Mouse (Mus musculus): ENCODE measurements around the gene Herc4. TPM values are rescaled to one million over a fixed set of nuclear protein-coding genes. Genes with fewer than 3 reads are reported as not detected.
A peak's percentile ranks its signal among the peaks of the same experiment; 100 is the strongest.
"Not testable (repeated sequence)": the region's sequence is repeated elsewhere in the genome, so short reads cannot be mapped to it uniquely, and the experiment has no call there.

Gene Herc4
- total RNA-seq, 2 experiments from 2014 or later, result 52.7 to 54.9 TPM

- Histone ChIP-seq H3K4me3 (peak overlapping the region; percentile 65), H3K27ac (no peak overlapping the region)
- TF ChIP-seq CTCF (IDR thresholded peaks at IDR 0.05), result no peak
- intact Hi-C loops (cut with DNase I), result no loop called here
- DNase-seq (ENCODE audit: extremely low spot score in 1 of 2, low spot score in 2 of 2), result no peak
These were observed 93.3 kb downstream of the Herc4 start for GRCm38 (mm10) chr10:63336901-63337300.

DNA sequence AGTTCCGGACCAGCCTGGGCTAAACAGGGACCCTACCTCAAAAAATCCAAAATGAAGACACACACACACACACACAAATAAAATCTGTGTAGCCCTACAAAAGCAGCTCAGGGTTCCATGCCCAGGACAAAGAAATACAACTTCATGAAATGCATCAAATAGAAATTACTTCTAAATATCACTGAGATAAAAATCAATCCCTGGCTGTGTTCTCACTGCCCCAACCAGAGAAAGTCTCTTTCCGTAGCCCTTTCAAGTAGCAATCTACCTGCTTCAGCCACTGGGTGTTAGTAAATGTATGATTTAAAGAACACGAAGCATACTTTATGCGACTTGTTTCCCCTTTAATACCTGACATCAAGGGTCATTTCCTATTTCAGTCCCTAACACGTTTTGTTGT is 93.7 kb downstream of the Herc4 start:
- DNase-seq (ENCODE audit: extremely low spot score in 1 of 2, low spot score in 2 of 2), result no peak
- intact Hi-C loops (cut with DNase I), result no loop called here
- H3K27ac ChIP-seq, result no peak overlapping the region
- peak overlapping the region; percentile 65 for H3K4me3 ChIP-seq
- no peak for TF ChIP-seq CTCF (IDR thresholded peaks at IDR 0.05)

DNA sequence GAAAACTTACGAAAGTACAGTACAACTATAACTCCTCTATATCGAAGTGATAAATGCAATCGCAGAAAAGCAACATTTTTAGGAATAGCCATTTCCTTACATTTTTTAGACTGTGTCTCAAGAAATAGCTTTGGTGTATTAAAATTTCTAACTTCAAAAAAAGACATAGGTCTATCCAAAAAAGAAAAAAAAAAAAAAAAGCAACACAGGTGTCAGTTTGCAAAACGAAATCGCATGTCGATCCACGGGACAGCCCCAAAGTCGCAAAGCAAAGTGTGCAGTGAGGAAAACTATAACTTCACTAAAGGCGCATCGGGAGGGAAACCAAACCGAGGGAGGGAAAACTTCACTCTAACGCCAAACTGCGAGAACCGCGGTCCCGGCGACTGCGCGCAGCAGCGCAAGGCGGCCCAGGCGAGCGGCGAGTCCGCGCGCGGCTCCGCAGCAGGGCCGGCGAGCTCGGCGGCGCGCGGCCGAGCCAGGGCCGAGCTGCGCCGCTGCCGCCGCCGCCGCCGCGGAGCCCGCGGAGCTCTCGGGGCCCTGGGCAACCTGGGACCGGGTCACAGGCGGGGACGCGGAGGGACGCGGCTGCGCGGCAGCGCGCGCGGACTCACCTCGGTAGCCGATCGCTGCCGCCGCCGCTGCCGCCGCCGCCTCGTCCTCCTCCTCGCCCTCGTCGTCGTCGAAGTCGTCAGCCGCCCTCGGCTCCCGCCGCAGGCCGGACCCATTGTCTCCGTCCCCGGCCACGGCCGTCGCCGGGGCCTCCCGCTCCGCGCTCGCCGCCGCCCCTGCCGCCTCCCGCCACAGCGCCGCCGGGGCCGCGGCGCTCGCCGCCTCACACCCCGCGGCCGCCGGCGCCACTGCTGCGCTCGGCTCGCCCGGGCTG is 94.6 kb downstream of the Herc4 start:
- TF ChIP-seq CTCF (IDR thresholded peaks at IDR 0.05), result no peak
- H3K27ac ChIP-seq, result peak overlapping the region; percentile 90
- H3K4me3 ChIP-seq, result peak overlapping the region; percentile 65
- peak; percentile 46 to 60 for DNase-seq (ENCODE audit: extremely low spot score in 1 of 2, low spot score in 2 of 2)
- intact Hi-C loops (cut with DNase I), result loop anchor here (1.0 kb wide), 1 partner anchor 44 kb away; the partner anchor contains the start of gene Dnajc12

DNA sequence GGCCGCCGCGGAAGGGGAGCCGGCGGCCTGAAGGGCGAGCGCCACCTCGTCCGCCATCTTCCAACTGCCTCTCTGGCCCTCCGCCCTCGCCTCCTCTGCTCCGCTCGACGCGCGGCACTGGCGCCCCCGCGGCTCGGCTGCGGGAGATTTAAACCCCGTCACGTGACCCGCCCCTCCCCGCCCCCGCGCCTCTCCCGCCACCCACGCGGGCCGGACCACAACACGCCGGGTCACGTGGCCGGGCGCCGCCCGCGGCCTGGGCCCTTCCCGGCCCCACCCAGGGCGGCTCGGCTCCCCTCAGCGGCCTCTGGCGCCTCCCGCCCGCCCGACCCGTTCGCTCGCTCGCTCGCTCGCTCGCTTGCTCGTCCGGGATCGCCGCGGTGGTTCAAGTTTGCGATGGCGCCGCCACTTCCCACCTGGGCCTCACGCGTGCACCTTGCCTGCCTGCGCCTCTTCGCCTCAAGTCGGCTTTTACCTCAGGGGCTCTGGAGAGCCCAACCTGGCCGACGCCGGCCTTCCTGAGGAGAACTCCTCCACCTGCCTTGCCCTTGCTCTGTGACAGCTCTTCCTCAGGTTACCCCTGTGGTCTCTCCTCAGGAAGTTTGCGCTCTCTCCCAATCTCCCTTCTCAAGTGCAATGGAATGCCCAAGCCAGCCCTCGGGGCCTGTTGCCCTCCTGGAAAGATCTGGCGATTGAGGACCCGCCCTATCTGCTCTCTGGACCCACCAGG is 95.5 kb downstream of the Herc4 start:
- H3K27ac ChIP-seq, result peak overlapping the region; percentile 90
- H3K4me3 ChIP-seq, result peak overlapping the region; percentile 65
- DNase-seq (ENCODE audit: extremely low spot score in 1 of 2, low spot score in 2 of 2), result peak; percentile 82 to 83
- intact Hi-C loops (cut with DNase I), result loop anchor here (1.0 kb wide), 3 partner anchors 38 to 315 kb away; partner anchors contain the start of genes Dnajc12, Hnrnph3 and Pbld2
- TF ChIP-seq CTCF (IDR thresholded peaks at IDR 0.05), result no peak; the same call in 1 of the 2 replicates

- no peak overlapping the region for H3K27ac ChIP-seq
- TF ChIP-seq CTCF (IDR thresholded peaks at IDR 0.05), result no peak
- no peak for DNase-seq (ENCODE audit: extremely low spot score in 1 of 2, low spot score in 2 of 2)
- intact Hi-C loops (cut with DNase I), result no loop called here
- H3K4me3 ChIP-seq, result no peak overlapping the region
These were observed 97.7 kb downstream of the Herc4 start for GRCm38 (mm10) chr10:63341351-63341750.

DNA sequence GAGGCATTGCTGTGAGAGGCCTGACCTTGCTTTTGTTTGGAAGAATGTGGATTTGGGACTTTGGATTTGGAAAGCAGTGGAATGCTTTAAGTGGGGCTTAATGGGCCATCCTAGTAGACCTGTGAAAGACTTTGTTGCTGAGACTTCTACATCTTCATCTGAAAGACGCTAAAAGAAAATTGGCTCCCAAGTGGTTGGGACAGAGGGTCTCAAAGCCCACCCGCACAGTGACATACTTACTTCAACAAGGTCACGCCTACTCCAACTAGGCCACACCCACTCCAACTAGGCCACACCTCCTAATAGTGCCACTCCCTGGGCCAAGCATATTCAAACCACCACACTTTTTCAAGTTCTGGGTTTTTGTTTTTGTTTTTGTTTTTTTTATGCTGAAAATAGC is 101.1 kb downstream of the Herc4 start:
- Histone ChIP-seq H3K27ac (no peak overlapping the region), H3K4me3 (no peak overlapping the region)
- intact Hi-C loops (cut with DNase I), result no loop called here
- DNase-seq (ENCODE audit: extremely low spot score in 1 of 2, low spot score in 2 of 2), result no peak
- TF ChIP-seq CTCF (IDR thresholded peaks at IDR 0.05), result no peak

GRCm38 (mm10) chr10:63348291-63348690 is 104.7 kb downstream of the Herc4 start:
- no peak overlapping the region for H3K4me3 ChIP-seq
- intact Hi-C loops (cut with DNase I), result no loop called here
- no peak for TF ChIP-seq CTCF (IDR thresholded peaks at IDR 0.05)

DNA sequence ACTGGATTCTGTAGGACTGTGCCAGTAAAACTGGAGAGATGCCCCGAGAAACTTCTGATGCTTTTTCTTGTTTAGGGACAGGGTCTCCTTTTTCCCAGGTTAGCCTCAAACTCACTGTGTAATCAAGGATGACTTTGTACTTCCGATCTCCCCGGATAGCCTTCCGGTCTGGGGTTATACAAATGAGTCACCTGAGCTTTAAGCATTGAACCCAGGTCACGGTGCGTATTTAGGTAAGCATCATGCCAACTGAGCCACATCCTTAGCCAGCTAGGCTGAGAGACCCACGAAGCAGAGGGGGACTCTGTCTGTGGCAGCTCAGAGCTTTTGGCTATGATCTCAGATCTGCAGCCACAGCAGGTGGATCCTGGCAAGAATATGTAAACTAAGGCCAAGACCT is 107.1 kb downstream of the Herc4 start:
- no peak for TF ChIP-seq CTCF (IDR thresholded peaks at IDR 0.05)
- intact Hi-C loops (cut with DNase I), result no loop called here
- Histone ChIP-seq H3K27ac (no peak overlapping the region), H3K4me3 (no peak overlapping the region)
- DNase-seq (ENCODE audit: extremely low spot score in 1 of 2, low spot score in 2 of 2), result no peak

More at GRCm38 (mm10) chr10:63348291-63348690, 104.7 kb downstream of the Herc4 start:
- DNase-seq (ENCODE audit: extremely low spot score in 1 of 2, low spot score in 2 of 2), result no peak
- no peak overlapping the region for H3K27ac ChIP-seq

DNA sequence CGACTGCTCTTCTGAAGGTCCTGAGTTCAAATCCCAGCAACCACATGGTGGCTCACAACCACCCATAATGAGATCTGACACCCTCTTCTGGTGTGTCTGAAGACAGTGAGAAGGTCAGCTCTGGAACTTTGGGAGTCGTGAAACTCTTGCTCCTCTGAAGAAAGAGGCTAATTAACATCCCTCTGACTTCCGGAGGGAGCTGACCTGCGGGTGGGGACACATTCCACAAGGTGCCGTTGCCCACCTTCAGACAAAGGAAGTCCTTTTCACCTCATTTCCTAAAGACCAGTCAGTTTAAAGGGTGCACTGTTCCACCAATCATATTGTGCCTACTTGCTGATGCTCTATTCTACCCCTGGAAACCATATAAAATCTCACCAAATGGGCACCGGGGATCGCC is 107.5 kb downstream of the Herc4 start:
- intact Hi-C loops (cut with DNase I); H3K4me3 ChIP-seq; H3K27ac ChIP-seq; DNase-seq (ENCODE audit: extremely low spot score in 1 of 2, low spot score in 2 of 2): not testable (repeated sequence)

- H3K4me3 ChIP-seq, result no peak overlapping the region
- TF ChIP-seq CTCF (IDR thresholded peaks at IDR 0.05), result no peak
- intact Hi-C loops (cut with DNase I), result no loop called here
- no peak for DNase-seq (ENCODE audit: extremely low spot score in 1 of 2, low spot score in 2 of 2)
- H3K27ac ChIP-seq, result peak overlapping the region; percentile 1; the same call in 1 of the 2 replicates
These were observed 108.5 kb downstream of the Herc4 start for GRCm38 (mm10) chr10:63352111-63352510.

DNA sequence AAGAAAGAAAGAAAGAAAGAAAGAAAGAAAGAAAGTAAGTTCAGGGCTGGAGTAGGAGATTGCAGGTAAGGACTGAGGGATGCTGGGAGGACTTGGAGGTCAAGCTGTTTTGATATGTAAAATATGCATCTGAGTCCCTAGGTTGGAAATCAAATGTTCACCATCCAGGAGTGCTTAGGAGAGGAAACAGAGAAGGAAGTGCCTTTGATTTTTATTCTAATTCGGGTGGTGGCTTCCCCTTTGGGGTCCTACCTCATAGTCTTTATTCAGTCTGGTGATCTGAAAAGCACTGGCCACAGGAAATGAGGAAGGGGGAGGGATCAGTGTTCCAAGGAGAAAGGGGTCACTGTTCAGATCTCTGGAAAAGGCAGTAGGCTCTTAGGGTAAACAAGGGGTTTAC is 116.9 kb downstream of the Herc4 start:
- intact Hi-C loops (cut with DNase I), result no loop called here
- no peak for DNase-seq (ENCODE audit: extremely low spot score in 1 of 2, low spot score in 2 of 2)

GRCm38 (mm10) chr10:63365918-63366455 is 122.4 kb downstream of the Herc4 start:
- no peak overlapping the region for H3K27ac ChIP-seq
- intact Hi-C loops (cut with DNase I), result no loop called here
- no peak for DNase-seq (ENCODE audit: extremely low spot score in 1 of 2, low spot score in 2 of 2)
- TF ChIP-seq CTCF (IDR thresholded peaks at IDR 0.05), result no peak
- H3K4me3 ChIP-seq, result no peak overlapping the region

More for the DNA sequence above, 116.9 kb downstream of the Herc4 start:
- TF ChIP-seq CTCF (IDR thresholded peaks at IDR 0.05), result no peak
- Histone ChIP-seq H3K4me3 (no peak overlapping the region), H3K27ac (no peak overlapping the region)

Measured in left cerebral cortex, adult 2 months (tissue).